Mouse (Mus musculus): ENCODE measurements around the gene Sema3f. TPM values are rescaled to one million over a fixed set of nuclear protein-coding genes. Genes with fewer than 3 reads are reported as not detected.

Gene Sema3f
- total RNA-seq, 2 experiments from 2014 or later = 44.6 to 52.6 TPM

DNA sequence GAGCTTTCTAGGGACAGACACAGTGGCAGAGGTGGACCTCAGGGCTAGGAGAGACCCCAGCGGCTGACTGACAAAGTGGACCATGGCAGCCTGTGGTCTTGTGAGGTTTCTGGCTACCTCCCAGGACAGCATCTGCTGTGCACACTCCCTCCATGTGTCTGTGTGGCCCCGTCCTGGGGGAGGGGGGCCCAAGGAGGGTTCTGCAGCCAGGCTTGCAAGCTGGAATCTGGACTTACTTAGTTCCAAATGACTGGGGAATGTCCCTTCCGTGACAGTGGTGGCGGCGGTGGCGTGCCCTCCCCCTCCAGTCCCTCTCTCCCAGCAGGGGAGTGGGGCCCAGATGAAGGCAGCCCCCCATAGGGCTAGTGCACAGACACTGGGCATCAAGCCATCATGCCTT, 6.7 kb upstream of the Sema3f start:
- peak; percentile 83 for DNase-seq
- intact Hi-C loops (cut with DNase I) = no loop called here

DNA sequence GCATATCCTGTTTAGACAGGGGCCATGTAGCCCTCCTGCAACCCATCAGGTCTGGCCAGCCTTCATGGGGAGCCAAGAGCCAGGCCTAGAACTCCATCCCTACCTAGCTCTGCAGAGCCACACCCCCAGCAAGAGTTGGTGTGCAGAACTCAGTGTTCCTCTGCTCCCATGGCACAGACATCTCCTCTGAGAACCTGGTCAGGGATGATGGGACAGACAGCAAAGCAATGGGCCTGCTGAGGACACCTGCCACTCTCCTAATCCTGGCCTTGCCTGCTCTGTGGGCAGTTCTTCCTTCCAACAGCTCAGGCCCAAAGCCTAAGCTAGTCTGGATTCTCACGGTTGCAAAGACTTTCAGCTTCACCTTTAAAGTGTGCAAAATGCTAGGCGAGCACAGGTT, 5.4 kb upstream of the Sema3f start:
- intact Hi-C loops (cut with DNase I) = no loop called here
- DNase-seq = no peak

DNA sequence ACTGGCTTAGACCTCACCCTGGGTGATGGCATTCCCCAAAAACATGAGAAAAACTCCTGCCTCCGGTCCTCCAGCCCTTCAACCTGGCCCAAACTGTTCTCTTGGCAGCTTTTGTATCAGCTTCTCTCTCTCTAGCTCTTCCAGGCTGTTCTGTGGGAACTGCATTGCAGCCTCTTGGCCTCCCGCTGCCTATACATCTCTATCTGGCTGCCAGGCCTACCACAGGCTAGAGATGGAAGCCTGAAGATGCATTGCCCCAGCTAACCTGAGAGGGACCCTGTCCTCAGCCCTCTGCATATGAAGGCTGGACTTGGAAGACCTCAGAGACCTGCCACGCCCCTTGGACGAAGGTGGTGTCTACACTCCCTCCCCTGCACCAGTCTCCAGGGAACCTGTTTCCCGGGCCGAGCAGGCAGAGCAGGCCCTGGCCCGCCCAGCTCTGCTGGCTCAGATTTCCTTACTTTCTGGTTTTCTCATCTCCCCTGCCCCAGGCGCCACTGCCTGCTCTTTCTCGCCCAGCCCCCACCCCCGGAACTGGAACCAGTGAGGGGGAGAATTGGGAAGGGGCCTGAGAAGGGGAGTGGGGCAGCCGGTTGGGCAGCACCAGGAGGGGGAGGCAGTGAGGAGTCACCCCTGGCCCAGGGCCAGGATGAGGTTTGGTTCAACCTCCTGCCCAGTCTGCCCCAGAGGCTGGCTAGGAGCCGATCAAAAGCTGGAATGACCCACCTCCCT, 4.1 kb upstream of the Sema3f start:
- intact Hi-C loops (cut with DNase I) = no loop called here

DNA sequence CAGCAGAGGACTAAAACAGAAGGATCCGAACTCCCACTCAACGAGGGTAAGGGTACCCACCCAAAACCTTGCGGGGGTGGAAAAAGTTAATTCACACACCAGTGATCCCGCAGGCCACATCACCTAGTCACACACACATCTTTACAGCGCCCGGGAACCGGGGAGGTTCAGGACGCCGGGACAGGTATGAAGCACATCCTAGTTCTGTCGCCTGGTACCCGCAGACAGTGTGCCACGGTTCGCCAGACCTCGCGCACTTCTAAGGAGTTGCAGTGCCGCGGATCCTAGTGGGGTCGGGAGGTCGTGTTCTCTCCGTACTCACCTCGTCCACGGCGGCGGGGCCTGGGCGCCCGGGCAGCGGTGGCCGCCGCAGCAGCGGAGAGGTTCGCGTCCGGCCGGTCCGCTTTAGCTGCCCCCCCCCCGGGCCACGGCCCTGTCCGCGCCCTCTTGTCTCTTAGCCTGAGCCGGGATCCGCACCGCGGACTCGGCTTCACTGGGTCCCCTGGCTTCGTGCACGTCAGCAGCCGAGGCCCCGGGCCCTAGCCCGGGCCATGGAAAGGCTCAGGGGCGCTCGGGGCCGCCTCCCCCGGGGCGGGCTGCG, 1.1 kb downstream of the Sema3f start:
- DNase-seq = no peak
- intact Hi-C loops (cut with DNase I) = no loop called here

More for the DNA sequence above, 4.1 kb upstream of the Sema3f start:
- peak; percentile 82 for DNase-seq

DNA sequence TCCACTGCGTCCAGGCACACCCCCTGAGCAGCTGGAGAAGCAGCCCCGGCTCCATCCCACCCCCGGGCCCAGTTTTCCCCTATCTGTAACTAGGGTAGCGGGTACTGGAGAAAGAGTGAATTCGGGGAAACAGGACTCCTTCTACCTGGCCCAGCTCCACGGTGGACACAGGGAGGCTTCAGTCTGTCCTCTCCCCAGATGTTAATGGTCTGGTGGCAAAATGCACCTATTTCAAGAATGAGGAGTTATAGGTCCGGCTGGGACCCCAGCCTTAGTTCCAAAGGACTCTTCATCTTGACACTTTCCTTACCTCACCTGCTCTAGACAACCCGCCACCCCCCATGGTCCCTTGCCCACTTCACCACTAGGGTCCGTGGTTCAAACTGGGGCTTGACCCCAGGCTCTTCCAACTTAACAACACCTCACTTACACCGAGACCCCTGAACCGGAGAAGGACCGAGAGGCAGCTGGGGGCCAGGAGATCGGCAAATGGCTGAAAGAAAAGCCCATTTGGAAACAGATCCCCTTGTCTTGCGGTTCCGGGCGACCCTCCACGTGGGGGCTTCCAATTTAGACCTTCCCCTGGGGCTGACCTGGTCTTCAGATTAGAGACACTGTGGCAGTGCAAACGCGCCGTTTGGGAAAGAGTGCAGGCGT, 1.7 kb downstream of the Sema3f start:
- no peak for DNase-seq
- intact Hi-C loops (cut with DNase I) = no loop called here

DNA sequence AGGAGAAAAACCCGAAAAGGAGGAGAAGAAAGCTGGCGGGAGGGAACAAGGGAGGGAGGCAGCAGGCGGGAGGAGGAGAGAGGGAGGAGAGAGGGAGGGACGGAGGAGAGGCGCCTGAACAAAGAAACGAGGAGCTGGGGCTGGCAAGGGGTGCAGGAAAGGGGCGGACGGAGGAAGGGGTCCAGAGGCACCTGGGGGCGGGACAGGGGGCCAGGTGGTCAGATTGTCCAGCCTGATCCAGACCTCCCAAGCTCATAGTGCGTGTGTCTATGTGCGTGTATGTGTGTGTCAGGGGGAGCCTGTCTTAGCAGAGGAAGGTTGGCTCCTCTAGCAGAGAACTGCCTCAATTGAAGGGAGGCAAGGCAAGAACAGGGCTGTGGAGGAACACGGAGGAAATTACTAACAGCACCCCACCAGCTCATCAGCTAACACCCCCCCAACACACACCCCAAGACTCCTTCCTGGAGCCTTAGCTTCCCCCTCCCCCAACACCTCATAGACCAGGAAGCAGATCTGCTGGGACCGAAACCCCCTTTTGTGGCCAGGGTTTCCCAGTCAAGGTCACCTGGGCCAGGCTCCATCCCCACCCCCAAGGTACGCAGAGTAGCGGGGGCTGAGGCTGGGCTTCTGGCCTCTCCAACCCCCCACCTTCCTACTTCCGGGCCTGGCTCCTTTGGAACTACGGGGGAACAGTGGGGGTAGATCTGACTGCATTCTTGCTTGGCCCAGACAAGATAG, 2.4 kb downstream of the Sema3f start:
- intact Hi-C loops (cut with DNase I) = no loop called here
- no peak for DNase-seq

DNA sequence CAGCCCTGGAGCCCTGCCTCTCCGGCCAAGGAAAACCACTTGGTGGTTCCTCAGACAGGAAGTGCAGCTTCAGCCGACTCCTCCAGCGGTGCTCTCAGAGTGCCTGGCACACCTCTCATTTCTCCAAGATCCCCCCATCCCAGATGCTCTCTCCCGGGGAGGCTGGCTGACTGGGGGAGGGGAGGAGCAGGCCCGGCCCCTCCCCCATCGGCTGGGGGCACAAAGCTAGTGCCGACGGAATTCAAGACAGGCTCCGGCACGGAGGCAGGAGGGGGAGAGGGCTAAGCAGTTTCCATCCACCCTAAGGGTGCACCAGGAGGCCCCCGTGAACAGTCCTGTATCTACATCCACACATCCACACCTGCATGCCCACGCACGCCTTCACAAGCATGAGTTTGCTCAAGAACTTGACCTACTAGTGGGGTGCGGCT, 3.5 kb downstream of the Sema3f start:
- DNase-seq = no peak
- intact Hi-C loops (cut with DNase I) = no loop called here

DNA sequence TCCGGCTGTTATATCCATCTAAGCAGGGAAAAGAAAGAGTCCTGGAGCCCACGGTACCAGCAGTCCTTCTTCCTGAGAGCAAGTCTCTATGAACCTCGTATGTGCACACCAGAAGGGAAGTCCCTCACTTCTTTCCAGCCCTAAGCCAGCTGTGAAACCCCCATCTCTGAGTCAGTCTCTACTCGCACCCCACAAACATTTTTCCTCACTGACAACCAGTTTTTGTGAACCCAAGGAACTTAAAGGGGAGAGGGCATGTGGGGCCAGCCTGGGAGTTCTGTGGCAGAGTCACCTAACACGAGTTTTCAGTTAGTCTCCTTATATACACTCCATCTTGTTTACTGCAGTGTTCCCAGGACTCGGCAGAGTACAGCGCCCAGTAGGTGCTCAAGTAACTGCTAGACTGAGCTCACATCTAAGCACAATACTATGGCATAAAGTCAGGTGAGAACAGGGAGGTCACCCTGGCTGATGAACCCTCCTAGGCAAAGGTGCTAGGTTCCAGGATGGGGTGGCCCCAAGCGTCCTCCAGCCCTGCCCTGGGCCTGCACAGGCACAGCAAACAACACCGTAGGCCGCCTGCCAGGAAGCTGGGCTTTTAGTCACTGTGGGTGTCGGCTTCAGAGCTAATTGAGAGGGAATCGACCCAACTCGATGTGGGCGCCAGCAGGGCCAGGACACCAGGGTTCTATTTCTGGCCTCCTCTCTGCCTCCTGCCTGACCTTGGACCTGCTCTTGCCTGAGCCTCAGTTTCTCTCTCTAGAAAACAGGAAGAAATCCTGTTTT, 6.7 kb downstream of the Sema3f start:
- DNase-seq = no peak
- intact Hi-C loops (cut with DNase I) = no loop called here

DNA sequence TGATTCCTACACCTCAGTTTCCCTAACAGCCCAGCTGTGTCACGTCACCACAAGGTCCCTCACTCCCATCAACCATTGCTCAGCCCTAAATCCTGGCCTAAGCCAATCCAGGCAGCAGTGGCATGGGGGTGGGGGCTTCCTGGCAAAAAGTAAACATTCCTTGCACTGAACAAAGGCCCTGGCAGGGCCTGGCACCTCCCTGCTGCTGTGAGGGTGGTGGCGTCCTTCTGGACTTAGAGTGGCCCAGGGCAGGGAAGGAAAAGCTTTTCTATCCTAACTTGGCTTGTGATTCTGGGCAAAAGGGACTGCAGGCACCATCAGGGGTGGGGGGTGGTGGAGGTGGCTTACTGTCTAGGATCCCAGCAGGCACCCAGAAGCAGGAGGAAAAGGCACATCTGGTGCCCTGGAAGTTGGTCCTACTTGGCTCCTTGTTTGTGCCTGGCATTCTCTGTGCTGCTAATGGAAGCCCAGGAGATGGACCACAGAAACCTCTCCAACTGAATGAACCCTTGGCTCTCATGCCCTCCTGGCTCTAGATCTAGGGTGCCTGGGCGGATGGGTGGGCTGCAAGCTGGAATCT, 7.6 kb downstream of the Sema3f start:
- peak; percentile 75 for DNase-seq
- intact Hi-C loops (cut with DNase I) = no loop called here

DNA sequence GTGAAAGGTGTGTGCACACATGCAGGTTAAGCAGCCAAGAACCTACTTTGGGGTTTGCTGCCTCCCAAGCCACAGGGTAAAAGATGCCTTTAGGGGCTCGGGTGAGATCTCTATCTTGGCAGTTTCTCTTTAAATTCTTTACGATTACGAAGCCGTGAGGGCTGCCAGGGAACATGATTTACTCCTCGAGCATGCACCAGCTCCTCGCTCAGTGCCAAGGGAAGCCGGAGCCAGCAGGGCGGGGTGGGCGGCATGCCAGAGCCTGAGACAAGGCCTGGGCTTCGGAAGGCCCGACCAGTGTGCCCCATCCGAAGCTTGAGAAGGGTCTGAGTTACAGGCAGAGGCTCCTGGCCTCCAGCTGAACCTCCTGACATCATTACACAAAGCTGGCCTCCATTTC, 8.7 kb downstream of the Sema3f start:
- DNase-seq = peak; percentile 96
- intact Hi-C loops (cut with DNase I) = no loop called here

DNA sequence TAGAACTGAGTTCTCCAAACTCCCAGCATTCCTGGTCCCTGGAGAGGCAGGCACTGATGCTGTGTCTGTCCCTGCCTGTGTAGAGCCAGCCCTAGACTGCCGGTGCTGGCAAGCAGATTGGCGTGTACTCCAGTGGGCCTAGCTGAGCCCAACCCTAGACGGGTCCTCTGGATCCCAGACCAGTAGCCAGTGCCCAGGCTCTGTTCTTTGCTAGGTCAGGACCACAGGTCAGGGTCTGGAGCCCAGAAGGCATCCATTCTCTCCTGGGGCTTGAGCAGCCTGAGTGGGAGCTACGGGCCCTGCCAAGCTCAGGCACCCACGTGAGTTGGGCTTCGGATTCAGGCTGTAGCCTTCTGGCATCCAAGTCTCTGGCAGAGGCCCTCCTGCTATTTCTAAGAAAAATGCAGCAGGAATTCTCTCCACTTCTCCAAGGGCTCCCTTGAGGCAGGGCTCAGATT, 10.1 kb downstream of the Sema3f start:
- intact Hi-C loops (cut with DNase I) = no loop called here
- no peak for DNase-seq

DNA sequence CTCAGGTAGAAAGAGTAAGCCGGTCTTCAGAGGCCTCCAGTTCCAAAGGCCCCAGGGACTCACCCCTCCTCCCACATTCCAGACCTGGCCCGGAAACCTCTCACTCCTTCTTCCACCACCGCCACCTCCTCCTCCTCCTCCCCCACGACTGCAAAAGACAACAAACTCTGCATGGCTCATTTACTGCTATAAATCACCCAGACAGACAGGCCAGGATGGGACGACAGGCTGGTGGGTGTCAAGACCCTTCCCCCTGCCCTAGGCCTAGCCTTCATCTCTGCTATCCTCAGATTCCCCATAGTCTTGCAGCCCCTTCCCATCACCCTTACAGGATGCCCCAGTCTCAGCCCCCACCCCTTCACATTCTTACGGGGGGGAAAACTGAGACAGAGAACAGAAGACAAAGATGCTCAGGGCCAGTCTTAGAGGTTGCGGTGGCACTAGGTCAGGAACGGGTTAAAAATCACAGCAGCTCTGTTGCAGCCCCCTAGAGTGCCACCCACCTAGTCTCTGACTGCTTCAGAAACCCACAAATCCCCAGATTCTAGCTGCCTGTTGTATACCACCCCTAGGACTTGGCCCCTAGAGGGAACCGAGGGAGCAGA, 10.8 kb downstream of the Sema3f start:
- intact Hi-C loops (cut with DNase I) = loop anchor here (5.0 kb wide), 1 partner anchor 38 kb away; no protein-coding TSS in a partner anchor
- DNase-seq = no peak

DNA sequence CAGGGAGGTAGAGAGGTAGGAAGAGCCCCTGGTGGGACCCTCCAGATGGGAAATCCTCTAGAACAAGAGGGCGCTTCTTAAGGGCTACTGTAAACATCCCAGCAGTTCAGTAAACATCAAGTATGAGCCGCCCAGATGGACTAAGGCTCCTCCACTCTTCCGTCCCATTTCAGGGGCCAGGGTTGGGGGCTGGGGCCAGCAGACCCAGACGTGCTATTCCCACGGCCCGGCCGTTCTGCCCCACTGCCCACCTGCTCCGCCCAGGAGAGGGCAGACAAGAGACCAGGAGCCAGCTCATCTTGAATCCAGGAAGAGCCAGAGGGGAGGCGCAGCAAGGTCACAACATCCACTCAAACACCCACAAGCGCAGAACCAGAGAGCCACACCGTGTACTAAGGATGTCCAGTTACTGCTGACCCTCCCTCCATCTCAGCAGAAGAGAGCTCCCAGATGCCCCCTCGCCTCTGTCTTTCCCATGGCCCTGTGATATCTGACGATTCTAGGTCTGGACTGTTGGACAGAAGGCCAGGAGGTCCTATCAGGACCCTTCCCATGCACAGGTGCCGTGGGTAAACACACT, 11.6 kb downstream of the Sema3f start:
- intact Hi-C loops (cut with DNase I) = loop anchor here (5.0 kb wide), 1 partner anchor 39 kb away; no protein-coding TSS in a partner anchor
- no peak for DNase-seq

DNA sequence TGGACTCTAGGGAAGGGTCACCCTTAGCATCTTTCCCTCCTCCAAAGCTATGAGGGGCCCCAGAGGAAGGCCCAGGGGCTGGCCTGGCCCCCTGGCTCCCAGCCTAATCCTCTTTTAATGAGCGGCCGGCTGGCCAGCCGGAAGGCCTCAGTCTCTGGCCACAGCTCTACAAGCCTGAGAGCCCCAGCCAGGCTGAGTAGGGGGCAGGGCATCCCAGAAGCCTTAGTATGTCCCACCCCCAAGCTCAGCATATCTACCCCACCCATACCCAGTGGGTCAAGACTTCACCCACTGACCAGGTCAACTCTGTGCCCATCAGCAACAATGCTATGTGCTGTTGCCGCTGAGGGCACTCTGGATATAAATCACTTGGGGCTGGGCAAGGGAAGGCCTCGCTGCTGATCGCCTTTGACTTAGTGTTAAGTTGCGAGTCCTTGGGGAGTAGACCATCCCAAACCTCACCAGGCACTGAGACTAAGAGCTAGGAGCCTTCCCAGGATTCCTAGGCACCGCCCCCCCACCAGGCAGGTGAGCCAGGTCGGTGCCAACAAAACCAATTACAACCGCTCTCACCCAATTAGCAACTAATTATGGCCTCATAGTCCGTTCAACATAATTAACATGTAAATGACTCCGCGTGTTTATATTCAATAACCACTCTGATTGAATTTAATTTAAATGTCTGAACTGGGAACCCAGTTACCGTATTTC, 12.3 kb downstream of the Sema3f start:
- DNase-seq = no peak
- intact Hi-C loops (cut with DNase I) = loop anchor here (5.0 kb wide), 1 partner anchor 39 kb away; no protein-coding TSS in a partner anchor

DNA sequence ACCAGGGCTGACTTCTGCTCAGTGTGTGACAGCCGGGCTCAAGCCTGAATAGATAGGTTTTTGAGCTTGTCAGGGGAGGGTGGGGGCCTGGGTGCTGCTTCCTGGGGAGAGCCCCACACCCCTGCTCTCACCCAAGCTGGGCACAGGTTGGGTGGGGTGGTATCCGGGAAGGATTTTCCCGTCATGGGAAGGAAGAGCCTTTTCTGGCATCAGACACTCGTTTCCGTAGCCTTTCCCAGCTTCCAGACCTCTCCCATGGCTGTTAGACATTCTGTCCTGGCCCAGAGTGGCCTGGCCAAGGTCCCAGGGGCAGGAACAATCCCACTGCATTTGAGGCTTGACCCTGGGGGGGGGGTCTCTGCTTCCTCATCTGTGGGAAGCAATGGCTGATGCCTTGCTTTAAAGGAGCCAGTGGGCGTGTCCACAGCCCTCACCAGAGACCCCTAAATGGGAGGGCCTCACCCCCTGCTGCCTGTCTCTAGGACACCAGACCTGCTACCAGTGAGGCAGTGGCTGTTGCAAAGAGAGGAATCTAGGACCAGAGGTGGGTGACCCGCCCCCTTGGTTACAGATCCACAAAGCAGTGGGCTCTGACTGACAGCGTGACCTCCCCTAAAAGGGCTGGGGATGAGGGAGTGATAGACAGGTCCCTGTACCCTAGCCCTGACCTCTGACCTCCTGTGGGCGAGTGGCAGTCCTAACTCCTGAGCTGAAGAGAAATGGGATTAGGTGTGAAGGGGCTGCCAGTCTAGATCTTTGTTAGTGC, 13.2 kb downstream of the Sema3f start:
- intact Hi-C loops (cut with DNase I) = loop anchor here (5.0 kb wide), 1 partner anchor 40 kb away; no protein-coding TSS in a partner anchor
- DNase-seq = no peak

DNA sequence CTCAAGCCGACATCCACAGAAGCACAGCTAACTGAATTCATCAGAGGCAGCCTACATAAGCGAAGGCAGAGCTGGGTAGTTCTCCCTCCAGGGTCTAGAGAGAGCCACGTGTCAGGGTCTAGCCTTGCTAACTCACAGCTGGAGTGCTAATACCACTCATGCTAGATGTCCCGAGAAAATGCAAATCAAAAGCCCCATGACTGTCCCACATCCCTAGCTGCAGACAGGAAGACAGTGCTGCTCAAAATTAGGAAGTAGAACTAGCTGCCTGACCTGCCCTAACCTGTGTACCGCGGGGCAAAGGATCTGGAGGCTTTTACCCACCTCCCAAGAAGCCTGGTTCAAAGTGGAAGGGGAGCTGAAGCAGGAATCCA, 14.2 kb downstream of the Sema3f start:
- no peak for DNase-seq
- intact Hi-C loops (cut with DNase I) = loop anchor here (5.0 kb wide), 1 partner anchor 41 kb away; no protein-coding TSS in a partner anchor

DNA sequence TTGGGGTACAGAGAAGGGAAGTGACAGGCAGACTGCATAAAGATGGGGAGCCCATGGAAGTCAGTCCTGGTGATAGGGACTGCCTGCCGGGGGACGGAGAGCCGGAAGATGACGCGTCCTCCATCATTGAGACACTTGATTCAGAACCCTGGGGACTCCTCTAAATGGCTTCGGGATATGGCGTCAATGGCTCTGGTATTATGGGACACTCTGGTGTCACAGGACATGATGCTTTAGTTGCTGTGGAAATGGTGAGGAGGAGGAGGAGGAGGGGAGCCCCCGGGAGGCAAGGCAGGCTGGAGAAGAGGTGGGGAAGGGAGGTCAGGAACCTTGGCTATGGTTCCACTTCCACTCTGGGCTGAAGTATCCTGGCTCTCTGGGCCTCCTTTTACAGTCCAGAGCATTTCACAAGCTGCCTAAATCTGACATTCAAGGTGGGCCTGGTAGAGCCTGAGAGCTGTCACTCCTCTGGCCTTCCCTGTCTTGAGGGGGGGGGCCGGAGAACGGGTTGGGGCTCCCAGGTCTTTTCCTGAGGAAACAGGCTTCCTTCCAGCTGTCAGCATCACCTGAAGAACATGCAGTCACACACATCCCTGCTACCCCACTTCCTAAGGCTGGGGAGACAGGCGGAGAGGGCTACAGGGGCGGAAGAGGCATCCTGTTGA, 14.7 kb downstream of the Sema3f start:
- intact Hi-C loops (cut with DNase I) = loop anchor here (5.0 kb wide), 1 partner anchor 42 kb away; no protein-coding TSS in a partner anchor
- DNase-seq = no peak
